Mouse (Mus musculus): ENCODE results near the gene Ttll12.

DNA sequence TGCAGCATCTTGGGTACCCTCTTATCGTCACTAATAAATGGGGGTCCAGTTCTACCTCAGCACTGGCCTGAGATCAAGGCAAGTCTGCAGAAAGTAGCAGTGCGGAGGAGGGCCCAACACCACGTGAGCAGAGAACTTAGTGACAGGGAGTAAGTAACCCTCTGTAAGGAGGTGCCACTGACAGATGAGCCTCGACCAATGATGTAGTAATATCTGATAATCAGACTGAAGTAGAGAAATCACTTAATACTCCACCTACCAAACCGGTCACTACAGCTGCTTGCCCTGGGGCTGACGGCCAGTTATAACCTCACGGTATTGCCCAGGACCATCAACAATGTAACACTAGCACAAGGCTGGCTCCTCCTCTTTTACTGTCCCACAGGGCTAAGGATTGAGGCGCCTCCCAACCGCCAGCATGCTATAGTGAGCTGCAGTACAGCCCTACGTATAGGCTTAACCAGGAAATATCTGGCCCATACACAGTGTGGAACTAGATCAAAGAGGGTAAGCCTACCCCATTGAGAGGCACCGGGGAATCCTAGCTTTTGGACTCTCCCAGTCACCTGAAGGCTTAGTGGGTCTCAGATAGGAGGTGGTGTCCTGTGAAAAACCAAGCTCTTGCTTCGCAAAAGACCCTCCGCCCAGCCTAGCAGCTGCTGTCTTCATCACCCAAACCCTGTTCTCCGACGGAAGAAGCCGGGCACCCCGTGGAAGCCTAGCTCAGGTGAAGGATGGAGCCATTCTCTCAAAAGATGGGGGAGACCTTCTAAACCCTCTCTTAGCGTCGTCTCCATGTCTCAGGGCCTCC, 1.1 kb downstream of the Ttll12 start:
- no peak for TF ChIP-seq CTCF (conservative IDR thresholded peaks at IDR 0.05; ENCODE audit: low read length)
- no peak for TF ChIP-seq POU5F1 (IDR thresholded peaks at IDR 0.05; ENCODE audit: borderline replicate concordance, low read length)
